Mouse (Mus musculus) hindbrain, embryonic 12.5 days (tissue): ENCODE measurements at regions not wholly inside any gene's neighbourhood (a gene's known extent, or its start where the extent isn't known, plus 50 kb on each side); places are given as distances from the start of the nearest gene placed in this dataset.

Source experiments
- ATAC-seq: fragments of 200-750 bp; cut with Nextera tagmentation; 2 replicates; pipeline ENCODE4 v1.8.0; 2017; ENCODE audit warnings: moderate TSS enrichment; ENCODE audit not compliant: low FRiP score
- H3K27ac ChIP-seq: fragments of 300-500 bp; sonication (generic); 2 replicates; pipeline ENCODE4 v1.5.1; 2016; ENCODE audit warnings: mild to moderate bottlenecking
- H3K27me3 ChIP-seq: fragments of 300-500 bp; sonication (generic); 2 replicates; pipeline ENCODE4 v1.6.1; 2016; ENCODE audit warnings: mild to moderate bottlenecking
- H3K36me3 ChIP-seq: fragments of 300-500 bp; sonication (generic); 2 replicates; pipeline ENCODE4 v1.6.1; 2016; ENCODE audit warnings: mild to moderate bottlenecking
- H3K4me1 ChIP-seq: fragments of 300-500 bp; sonication (generic); 2 replicates; pipeline ENCODE4 v1.6.1; 2016
- H3K4me2 ChIP-seq: fragments of 300-500 bp; sonication (generic); replicated peaks from 2 replicates; pipeline ENCODE4 v1.6.1; 2016; ENCODE audit warnings: mild to moderate bottlenecking
- H3K4me3 ChIP-seq: fragments of 300-500 bp; sonication (generic); 2 replicates; pipeline ENCODE4 v1.5.1; 2016; ENCODE audit warnings: mild to moderate bottlenecking
- H3K9ac ChIP-seq: fragments of 300-500 bp; sonication (generic); 2 replicates; pipeline ENCODE4 v1.6.1; 2016; ENCODE audit warnings: mild to moderate bottlenecking, moderate library complexity
- H3K9me3 ChIP-seq: fragments of 300-500 bp; sonication (generic); replicated peaks from 2 replicates; pipeline ENCODE4 v1.6.1; 2016; ENCODE audit warnings: mild to moderate bottlenecking
- WGBS: fragments of 180-500 bp; shearing (Covaris S2); methylation state at CpG from one replicate; pipeline ENCODE4 v1.1.7; 2016; 5-methylcytosine and 5-hydroxymethylcytosine counted together

DNA sequence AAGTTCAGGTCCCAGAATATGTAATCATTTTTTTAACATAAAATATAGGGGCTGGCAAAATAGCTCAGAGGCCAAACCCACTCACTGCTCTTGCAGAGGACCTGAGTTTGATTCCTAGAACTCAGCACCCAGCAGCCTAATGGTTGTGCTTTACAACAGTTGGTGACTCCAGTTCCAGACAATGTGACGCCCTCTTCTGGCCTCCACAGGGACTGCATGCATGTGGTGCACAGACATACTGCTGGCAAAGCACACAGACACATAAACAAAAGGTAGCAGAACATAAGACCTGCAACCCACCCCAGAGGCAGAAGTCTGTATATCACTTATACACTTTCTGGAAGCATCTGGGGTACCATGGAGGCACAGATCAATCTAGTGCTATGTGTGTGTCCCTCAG, 87.5 kb downstream of the Ackr3 start:
- Histone ChIP-seq H3K9me3 (no peaks in the 10 kb centered on the region), H3K36me3 (no peaks in the 10 kb centered on the region), H3K9ac (no peak overlapping the region), H3K4me1 (peaks cover 26% of the 10 kb centered on the region), H3K27me3 (peaks cover 6% of the 10 kb centered on the region; the same call in 1 of the 2 replicates), H3K27ac (0 out of 2 replicates have a peak overlapping the region, but pooled peaks have one; percentile 60), H3K4me3 (no peak overlapping the region), H3K4me2 (no peak overlapping the region)
- WGBS, result 81% methylated on average over 1 of the region's 1 CpGs
- no peak for ATAC-seq

DNA sequence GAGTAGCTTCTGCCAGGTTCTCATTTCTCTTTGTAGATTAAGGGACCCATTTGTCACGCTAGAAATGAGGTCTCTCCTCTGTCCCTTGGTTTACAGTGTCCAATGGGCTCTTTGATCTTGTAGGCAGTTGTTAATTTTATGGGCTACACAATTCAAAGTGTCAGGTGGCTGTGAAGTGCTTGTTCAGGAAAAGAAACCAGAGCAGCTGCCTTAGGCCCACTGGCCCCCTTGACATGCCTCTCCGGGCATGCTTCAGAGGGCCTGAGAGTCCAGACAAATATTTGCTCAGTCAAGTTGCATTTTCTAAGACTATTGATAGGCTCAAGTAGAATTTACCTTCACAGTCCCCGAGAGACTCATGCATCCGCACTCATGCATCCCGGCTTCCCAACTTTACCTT, 94.0 kb downstream of the Ackr3 start:
- Histone ChIP-seq H3K27me3 (no peaks in the 10 kb centered on the region; the same call in 1 of the 2 replicates), H3K9ac (no peak overlapping the region), H3K4me1 (no peaks in the 10 kb centered on the region), H3K4me2 (no peak overlapping the region), H3K27ac (no peak overlapping the region), H3K4me3 (no peak overlapping the region), H3K9me3 (no peaks in the 10 kb centered on the region), H3K36me3 (no peaks in the 10 kb centered on the region)
- WGBS, result 68% methylated on average over 5 of the region's 5 CpGs
- no peak for ATAC-seq

DNA sequence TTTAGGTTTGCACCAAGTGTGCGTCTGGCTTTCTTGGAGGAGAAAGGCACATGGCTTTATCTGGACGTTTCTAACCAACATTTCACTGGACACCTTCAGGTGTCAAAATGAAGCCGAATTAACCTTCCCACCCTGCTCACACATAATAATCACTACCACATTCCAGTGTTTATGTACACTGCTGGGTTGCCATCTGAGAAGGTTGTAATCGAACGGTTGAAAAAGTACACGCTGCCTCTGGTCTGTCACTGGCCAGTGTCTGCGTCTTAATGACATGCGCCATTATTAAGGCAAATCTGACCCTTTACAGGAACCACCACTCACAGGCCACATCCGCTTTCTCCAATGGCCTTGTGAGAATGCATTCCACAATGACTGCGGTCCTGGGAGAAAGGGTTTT, 96.4 kb downstream of the Ackr3 start:
- H3K9me3 ChIP-seq, result no peaks in the 10 kb centered on the region
- H3K27ac ChIP-seq, result no peak overlapping the region
- no peak overlapping the region for H3K4me3 ChIP-seq
- 74% methylated on average over 10 of the region's 10 CpGs for WGBS
- H3K4me1 ChIP-seq, result peaks cover 12% of the 10 kb centered on the region
- no peaks in the 10 kb centered on the region for H3K27me3 ChIP-seq
- H3K36me3 ChIP-seq, result no peaks in the 10 kb centered on the region
- H3K9ac ChIP-seq, result no peak overlapping the region
- no peak overlapping the region for H3K4me2 ChIP-seq
- ATAC-seq, result no peak

DNA sequence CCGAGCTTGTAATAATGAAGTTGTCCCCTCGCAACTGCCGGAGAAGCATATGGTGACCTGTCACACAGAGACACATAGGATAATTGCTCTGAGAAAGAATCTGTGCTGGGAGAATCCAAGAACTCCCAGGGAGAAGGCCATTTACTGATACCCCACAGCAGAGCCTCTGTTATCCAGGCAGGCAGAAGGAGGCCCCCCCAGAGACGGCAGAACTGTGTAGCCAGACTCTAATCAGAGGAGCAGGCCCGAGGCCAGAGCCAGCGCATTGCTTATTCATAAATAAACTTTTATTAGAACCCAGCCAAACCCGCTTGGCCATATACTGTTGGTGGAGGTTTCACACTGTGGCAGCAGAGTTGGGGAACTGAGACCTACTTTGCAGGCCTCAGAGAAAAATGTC, 100.6 kb downstream of the Ackr3 start:
- no peaks in the 10 kb centered on the region for H3K27me3 ChIP-seq
- H3K4me3 ChIP-seq, result no peak overlapping the region
- H3K36me3 ChIP-seq, result no peaks in the 10 kb centered on the region
- H3K27ac ChIP-seq, result peak overlapping the region; percentile 64
- ATAC-seq, result peak; percentile 69; the same call in 1 of the 2 replicates
- no peak overlapping the region for H3K4me2 ChIP-seq
- no peak overlapping the region for H3K9ac ChIP-seq
- H3K4me1 ChIP-seq, result peaks cover 12% of the 10 kb centered on the region
- no peaks in the 10 kb centered on the region for H3K9me3 ChIP-seq
- WGBS, result 58% methylated on average over 7 of the region's 7 CpGs

DNA sequence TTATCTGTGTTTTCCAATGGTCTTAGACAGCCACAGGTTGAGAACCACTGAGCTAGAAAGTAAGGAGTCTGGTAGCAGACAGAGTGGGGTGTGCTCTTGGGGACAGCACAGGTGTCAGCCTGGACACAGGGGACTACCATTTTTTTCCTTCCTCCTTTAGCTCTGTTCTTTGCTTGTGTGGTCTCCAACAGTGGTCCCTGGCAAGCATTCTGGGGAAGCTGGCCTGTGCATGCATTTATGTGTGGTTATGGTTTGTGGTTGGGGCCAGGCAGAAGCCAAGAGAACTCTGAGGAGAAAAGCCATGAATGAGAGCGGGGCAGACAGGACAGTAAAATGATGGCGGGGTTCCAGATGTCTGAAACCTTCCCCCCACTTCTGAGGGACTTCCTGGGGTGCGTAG, 107.2 kb downstream of the Ackr3 start:
- H3K27ac ChIP-seq, result no peak overlapping the region
- H3K36me3 ChIP-seq, result no peaks in the 10 kb centered on the region
- H3K9ac ChIP-seq, result no peak overlapping the region
- 78% methylated on average over 3 of the region's 3 CpGs for whole genome bisulfite sequencing
- no peak overlapping the region for H3K4me2 ChIP-seq
- peaks cover 17% of the 10 kb centered on the region for H3K4me1 ChIP-seq
- no peak overlapping the region for H3K4me3 ChIP-seq
- H3K27me3 ChIP-seq, result peaks cover 2% of the 10 kb centered on the region; the same call in 1 of the 2 replicates
- no peak for ATAC-seq
- no peaks in the 10 kb centered on the region for H3K9me3 ChIP-seq

DNA sequence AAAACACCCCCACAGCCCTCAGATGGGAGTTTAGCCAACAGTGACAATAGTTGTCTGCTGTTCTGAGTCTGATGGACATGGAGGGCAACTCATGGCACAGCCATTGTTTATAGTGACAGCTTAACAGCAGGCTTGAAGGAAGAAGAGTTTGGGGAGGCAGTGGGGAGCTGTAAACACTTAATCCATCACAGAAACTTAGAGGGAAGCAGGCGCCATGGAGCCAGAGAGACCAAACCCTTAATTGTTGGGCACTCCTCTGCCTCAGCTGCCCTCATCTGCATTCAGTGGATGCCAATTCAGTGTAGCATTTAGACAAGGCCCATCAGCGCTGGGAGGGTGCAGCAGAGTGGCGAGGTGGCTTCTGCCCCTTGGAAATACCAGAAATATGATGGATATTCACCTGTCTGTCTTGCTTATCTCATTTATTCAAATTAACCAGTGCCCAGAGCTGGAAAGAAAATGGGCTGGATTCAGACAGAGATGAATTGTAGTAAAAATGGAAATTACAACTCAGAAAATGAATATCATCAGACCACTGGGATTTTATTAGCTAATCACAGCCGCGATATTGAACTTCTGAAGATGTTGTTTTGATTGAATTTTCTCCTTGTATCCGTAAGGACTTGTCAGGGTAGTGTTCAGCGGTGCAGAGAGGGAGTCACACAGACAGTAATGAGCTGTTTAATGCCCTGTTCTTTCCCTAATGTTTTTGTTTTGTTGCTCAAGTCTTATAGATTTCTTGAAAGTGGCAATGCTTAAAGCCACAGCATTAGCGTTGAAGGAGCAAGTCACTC, 108.1 kb downstream of the Ackr3 start:
- Histone ChIP-seq H3K27me3 (peaks cover 2% of the 10 kb centered on the region; the same call in 1 of the 2 replicates), H3K9me3 (no peaks in the 10 kb centered on the region), H3K36me3 (no peaks in the 10 kb centered on the region), H3K4me2 (no peak overlapping the region), H3K4me1 (peaks cover 17% of the 10 kb centered on the region), H3K27ac (peak overlapping the region; percentile 52), H3K4me3 (no peak overlapping the region), H3K9ac (no peak overlapping the region)
- 0 out of 2 replicates have a peak, but pooled peaks have one; percentile 40 for ATAC-seq
- WGBS, result 56% methylated on average over 8 of the region's 8 CpGs

DNA sequence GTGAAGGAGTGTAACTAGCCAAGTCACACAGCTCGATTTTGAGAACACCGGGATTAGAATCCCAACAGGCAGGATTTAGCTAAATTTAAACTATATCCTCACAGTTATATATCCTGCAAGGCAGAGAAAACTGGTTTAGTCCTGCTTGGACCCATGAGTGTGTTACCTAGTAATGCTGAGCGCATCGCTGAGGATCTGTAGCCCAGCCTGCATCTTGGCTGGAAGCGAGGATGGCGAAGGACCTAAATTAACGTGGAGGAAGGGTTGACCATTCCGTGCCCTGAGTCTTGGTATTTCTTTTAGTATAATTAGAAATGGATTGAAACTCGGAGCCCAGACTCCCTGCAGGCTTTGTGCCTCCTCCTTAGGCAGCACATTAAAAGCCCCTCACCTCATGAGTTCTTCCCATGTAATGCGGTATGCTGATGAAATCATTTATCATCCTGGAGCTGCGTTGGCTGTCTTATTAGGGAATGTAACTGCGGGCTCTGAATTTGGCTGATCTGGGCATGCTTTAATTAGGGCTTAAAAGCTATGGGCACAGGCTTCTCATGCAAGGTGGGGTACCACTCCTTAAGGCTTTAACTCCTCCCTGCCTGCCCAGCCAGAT, 110.1 kb downstream of the Ackr3 start:
- WGBS, result 65% methylated on average over 12 of the region's 12 CpGs
- no peaks in the 10 kb centered on the region for H3K36me3 ChIP-seq
- no peak overlapping the region for H3K9ac ChIP-seq
- no peaks in the 10 kb centered on the region for H3K9me3 ChIP-seq
- no peak overlapping the region for H3K4me3 ChIP-seq
- H3K4me2 ChIP-seq, result no peak overlapping the region
- ATAC-seq, result peak; percentile 34; the same call in 1 of the 2 replicates
- peak overlapping the region; percentile 35; the same call in 1 of the 2 replicates for H3K27ac ChIP-seq
- peaks cover 2% of the 10 kb centered on the region; the same call in 1 of the 2 replicates for H3K27me3 ChIP-seq
- peaks cover 21% of the 10 kb centered on the region for H3K4me1 ChIP-seq

DNA sequence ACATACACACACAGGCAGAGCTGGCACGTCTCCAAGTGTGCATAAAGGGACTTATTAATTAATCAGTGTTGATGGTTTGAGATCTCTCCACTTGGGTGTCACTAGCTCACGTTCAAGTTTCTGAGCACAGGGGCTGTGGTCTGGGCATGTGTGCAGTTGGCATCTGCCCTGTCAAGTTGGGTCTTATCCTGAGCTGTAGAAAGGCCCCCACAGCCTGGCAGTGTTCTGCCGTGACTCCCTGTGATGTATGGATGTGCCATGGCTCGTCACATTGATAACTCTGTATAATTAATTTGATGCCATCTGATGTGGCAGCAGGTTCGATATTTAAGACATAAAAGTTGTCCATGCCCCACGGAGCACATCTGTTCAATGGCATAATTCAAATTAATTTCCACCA, 114.1 kb downstream of the Ackr3 start:
- peaks cover 18% of the 10 kb centered on the region for H3K4me1 ChIP-seq
- H3K9me3 ChIP-seq, result no peaks in the 10 kb centered on the region
- H3K27ac ChIP-seq, result no peak overlapping the region
- no peaks in the 10 kb centered on the region for H3K27me3 ChIP-seq
- WGBS, result 78% methylated on average over 6 of the region's 6 CpGs
- ATAC-seq, result no peak
- no peaks in the 10 kb centered on the region for H3K36me3 ChIP-seq
- H3K4me2 ChIP-seq, result no peak overlapping the region
- no peak overlapping the region for H3K9ac ChIP-seq
- H3K4me3 ChIP-seq, result no peak overlapping the region

DNA sequence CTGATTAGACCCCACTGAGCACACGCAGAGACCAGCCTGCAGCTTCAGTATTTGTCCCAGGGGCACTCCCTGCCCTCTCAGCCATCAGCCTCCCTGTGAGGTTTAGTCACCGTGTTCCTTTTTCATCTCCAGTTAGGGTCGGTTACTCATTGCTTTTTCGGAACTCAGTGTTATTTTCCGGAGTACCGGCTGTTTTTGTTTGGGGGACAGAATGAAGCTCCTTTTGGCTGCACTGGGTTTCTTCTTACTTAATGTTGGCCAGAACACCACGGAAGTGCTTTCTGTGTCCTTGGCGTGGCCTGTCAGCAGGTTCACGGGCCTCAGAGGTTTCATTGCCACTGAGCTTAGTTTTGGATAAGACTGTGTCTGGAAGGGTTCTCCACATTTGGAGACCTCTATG, 114.7 kb downstream of the Ackr3 start:
- Histone ChIP-seq H3K36me3 (no peaks in the 10 kb centered on the region), H3K27me3 (no peaks in the 10 kb centered on the region), H3K4me3 (no peak overlapping the region), H3K9ac (no peak overlapping the region), H3K4me2 (no peak overlapping the region), H3K9me3 (no peaks in the 10 kb centered on the region), H3K27ac (no peak overlapping the region), H3K4me1 (peaks cover 16% of the 10 kb centered on the region)
- 71% methylated on average over 9 of the region's 9 CpGs for WGBS
- no peak for ATAC-seq

DNA sequence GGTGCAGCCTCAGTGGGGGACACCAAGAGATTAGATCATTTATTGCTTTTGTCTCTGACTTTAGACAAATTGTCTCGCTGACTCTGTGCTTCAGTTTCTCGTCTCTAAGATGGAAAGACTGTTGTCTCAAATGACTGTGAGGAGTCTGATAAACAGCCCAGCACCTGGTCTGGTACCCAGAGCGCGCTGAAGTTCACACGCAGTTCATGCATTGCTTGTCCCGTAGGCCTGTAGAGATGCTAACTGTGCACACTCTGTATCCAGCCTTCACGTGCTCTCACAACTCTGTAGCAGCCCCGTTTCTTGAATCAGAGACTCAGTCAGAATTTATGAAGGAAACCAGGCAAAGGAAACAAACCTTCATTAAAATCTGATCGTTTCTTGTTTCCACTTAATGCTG, 116.7 kb downstream of the Ackr3 start:
- Histone ChIP-seq H3K27ac (no peak overlapping the region), H3K9ac (no peak overlapping the region), H3K36me3 (no peaks in the 10 kb centered on the region), H3K4me2 (no peak overlapping the region), H3K4me1 (peaks cover 19% of the 10 kb centered on the region), H3K9me3 (no peaks in the 10 kb centered on the region), H3K27me3 (no peaks in the 10 kb centered on the region), H3K4me3 (no peak overlapping the region)
- no peak for ATAC-seq
- WGBS, result 60% methylated on average over 9 of the region's 9 CpGs

DNA sequence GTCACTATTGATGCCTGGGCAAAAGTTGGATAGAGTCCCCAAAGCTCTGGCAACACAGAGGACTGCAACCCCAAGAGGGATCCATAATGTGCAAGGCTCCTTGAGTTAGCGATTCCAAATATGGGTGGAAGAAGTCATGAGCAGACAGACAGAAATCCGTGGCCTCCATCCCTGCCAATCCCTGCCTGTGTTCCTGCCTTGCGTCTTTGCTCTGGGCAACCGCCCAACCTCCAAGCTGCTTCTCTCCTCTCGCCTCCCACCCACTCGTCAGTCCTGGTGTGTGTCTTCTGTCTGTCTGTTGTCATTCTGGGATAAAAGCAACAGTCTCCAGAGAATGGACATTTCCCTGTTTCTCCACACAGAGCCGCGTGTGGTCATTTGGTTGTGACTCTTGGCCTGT, 117.7 kb downstream of the Ackr3 start:
- H3K9ac ChIP-seq, result no peak overlapping the region
- WGBS, result 89% methylated on average over 8 of the region's 8 CpGs

DNA sequence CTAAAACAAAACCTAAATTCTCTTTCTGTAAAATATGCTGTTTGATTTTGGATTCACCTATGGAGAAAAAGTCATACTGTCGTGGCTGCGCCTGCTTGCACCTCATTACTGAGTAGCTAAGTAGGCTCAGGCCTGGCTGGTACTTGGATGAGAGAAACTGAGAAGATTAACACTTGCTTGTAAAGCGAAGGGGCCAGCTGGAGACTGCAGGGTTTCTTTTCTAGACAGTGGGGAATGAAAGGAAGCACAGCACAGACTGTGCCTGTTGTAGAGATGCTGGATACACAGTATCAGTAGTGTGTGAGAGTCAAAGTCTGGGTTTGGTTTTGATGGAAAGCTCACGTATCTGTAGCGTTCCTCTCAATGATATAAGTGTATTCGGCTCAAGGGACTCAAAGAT, 123.5 kb downstream of the Ackr3 start:
- Histone ChIP-seq H3K27ac (no peak overlapping the region), H3K4me1 (peaks cover 12% of the 10 kb centered on the region; the same call in 1 of the 2 replicates), H3K4me3 (no peak overlapping the region), H3K27me3 (no peaks in the 10 kb centered on the region), H3K36me3 (no peaks in the 10 kb centered on the region), H3K4me2 (no peak overlapping the region), H3K9ac (no peak overlapping the region), H3K9me3 (no peaks in the 10 kb centered on the region)
- 76% methylated on average over 6 of the region's 6 CpGs for WGBS
- ATAC-seq, result no peak

More for the DNA sequence above, 117.7 kb downstream of the Ackr3 start:
- no peak for ATAC-seq
- H3K9me3 ChIP-seq, result no peaks in the 10 kb centered on the region
- peaks cover 23% of the 10 kb centered on the region for H3K4me1 ChIP-seq
- no peak overlapping the region for H3K4me3 ChIP-seq
- no peaks in the 10 kb centered on the region for H3K36me3 ChIP-seq
- no peak overlapping the region for H3K4me2 ChIP-seq
- H3K27me3 ChIP-seq, result no peaks in the 10 kb centered on the region
- H3K27ac ChIP-seq, result no peak overlapping the region

DNA sequence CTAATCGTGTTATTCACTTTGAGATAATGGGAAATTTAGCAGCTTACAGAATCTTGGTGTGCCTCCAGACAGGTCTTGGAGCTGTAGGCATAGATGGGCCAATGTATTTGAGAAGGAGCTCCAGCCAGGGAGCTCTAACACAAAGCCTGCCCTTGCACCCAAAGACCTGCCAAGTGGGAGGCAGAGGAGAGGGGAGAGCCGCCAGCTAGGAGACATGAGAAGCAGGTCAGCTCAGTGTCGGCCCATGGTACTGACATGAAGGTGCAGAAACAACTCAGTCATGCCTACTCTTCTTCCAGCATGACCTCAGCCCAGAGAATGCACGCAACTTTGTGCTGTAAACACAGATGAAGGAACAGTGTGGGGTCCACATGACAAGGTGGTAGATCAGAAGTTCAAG, 128.8 kb downstream of the Ackr3 start:
- H3K27me3 ChIP-seq, result no peaks in the 10 kb centered on the region
- no peak overlapping the region for H3K4me2 ChIP-seq
- H3K4me3 ChIP-seq, result no peak overlapping the region
- no peaks in the 10 kb centered on the region for H3K36me3 ChIP-seq
- no peak overlapping the region for H3K9ac ChIP-seq
- no peak for ATAC-seq
- no peaks in the 10 kb centered on the region for H3K9me3 ChIP-seq
- H3K4me1 ChIP-seq, result peaks cover 10% of the 10 kb centered on the region
- 93% methylated on average over 4 of the region's 4 CpGs for WGBS
- H3K27ac ChIP-seq, result no peak overlapping the region
